Mouse (Mus musculus): ENCODE data around the gene Nup98.

Gene Nup98

GRCm38 (mm10) chr7:102209756-102210721 lies at the start of gene Nup98, which contains the start of gene Pgap2:
TSS of gene Nup98 (minus strand) at chr7:102210176.
TSS of gene Pgap2 (plus strand) at chr7:102210208.
- peak; percentile 100 for DNase-seq

GRCm38 (mm10) chr7:102258753-102259152 lies 48.8 kb upstream of the Nup98 start:
- no peak for DNase-seq

- peak; percentile 90 to 95 for DNase-seq
These were observed 48.2 kb upstream of the Nup98 start for GRCm38 (mm10) chr7:102258189-102258588.

- DNase-seq: no peak
These were observed 46.7 kb upstream of the Nup98 start for GRCm38 (mm10) chr7:102256636-102257035.

- no peak for DNase-seq
These were observed 46.0 kb upstream of the Nup98 start, which contains the start of gene Rhog for GRCm38 (mm10) chr7:102255954-102256353. TSS of gene Rhog (minus strand) at chr7:102256054.

- DNase-seq: no peak
These were observed 43.7 kb upstream of the Nup98 start for GRCm38 (mm10) chr7:102253631-102254030.

- peak; percentile 93 for DNase-seq
These were observed 40.7 kb upstream of the Nup98 start for GRCm38 (mm10) chr7:102250631-102251214.

- DNase-seq: peak; percentile 77 to 84
These were observed 40.1 kb upstream of the Nup98 start for GRCm38 (mm10) chr7:102249896-102250630.

- peak; percentile 55 to 56 for DNase-seq
These were observed 39.5 kb upstream of the Nup98 start for GRCm38 (mm10) chr7:102249531-102249895.

GRCm38 (mm10) chr7:102248691-102249404 lies 38.9 kb upstream of the Nup98 start:
- DNase-seq: no peak

GRCm38 (mm10) chr7:102246956-102247797 lies 37.2 kb upstream of the Nup98 start:
- no peak for DNase-seq

GRCm38 (mm10) chr7:102246265-102246664 lies 36.3 kb upstream of the Nup98 start:
- no peak for DNase-seq

- DNase-seq: peak; percentile 42 to 59
These were observed 35.8 kb upstream of the Nup98 start for GRCm38 (mm10) chr7:102245775-102246174.

- no peak for DNase-seq
These were observed 35.0 kb upstream of the Nup98 start for GRCm38 (mm10) chr7:102244782-102245535.

GRCm38 (mm10) chr7:102243870-102244269 lies 33.9 kb upstream of the Nup98 start:
- peak in 1 of 2 experiments; percentile 25 for DNase-seq

- no peak for DNase-seq
These were observed 32.9 kb upstream of the Nup98 start for GRCm38 (mm10) chr7:102242917-102243316.

- no peak for DNase-seq
These were observed 32.4 kb upstream of the Nup98 start for GRCm38 (mm10) chr7:102242371-102242770.

- DNase-seq: no peak
These were observed 29.6 kb upstream of the Nup98 start for GRCm38 (mm10) chr7:102239591-102239990.

- DNase-seq: no peak
These were observed 28.8 kb upstream of the Nup98 start for GRCm38 (mm10) chr7:102238686-102239286.

- DNase-seq: no peak
These were observed 23.1 kb upstream of the Nup98 start for GRCm38 (mm10) chr7:102233059-102233458.
